Mouse (Mus musculus): ENCODE data around the gene Rpp21.

Gene Rpp21

GRCm38 (mm10) chr17:36235300-36235699 is 22.6 kb downstream of the Rpp21 start:
- DNase-seq (ENCODE audit: low spot score in 2 of 2): peak; percentile 24 to 33

- no peak for DNase-seq (ENCODE audit: low spot score in 2 of 2)
Observed at GRCm38 (mm10) chr17:36233572-36233971, 24.3 kb downstream of the Rpp21 start.

- DNase-seq (ENCODE audit: low spot score in 2 of 2): peak; percentile 57 to 75
Observed at GRCm38 (mm10) chr17:36231318-36231717, 26.6 kb downstream of the Rpp21 start.

- no peak for DNase-seq (ENCODE audit: low spot score in 2 of 2)
Observed at GRCm38 (mm10) chr17:36229046-36229445, 28.8 kb downstream of the Rpp21 start.

- no peak for DNase-seq (ENCODE audit: low spot score in 2 of 2)
Observed at GRCm38 (mm10) chr17:36226921-36227320, 30.9 kb downstream of the Rpp21 start.

GRCm38 (mm10) chr17:36225231-36225824 is 32.5 kb downstream of the Rpp21 start:
- no peak for DNase-seq (ENCODE audit: low spot score in 2 of 2)

- no peak for DNase-seq (ENCODE audit: low spot score in 2 of 2)
Observed at GRCm38 (mm10) chr17:36224451-36224850, 33.4 kb downstream of the Rpp21 start.

GRCm38 (mm10) chr17:36218594-36219155 is 39.2 kb downstream of the Rpp21 start:
- no peak for DNase-seq (ENCODE audit: low spot score in 2 of 2)

- DNase-seq (ENCODE audit: low spot score in 2 of 2): no peak
Observed at GRCm38 (mm10) chr17:36215586-36215985, 42.3 kb downstream of the Rpp21 start.

GRCm38 (mm10) chr17:36206846-36207245 is 51.0 kb downstream of the Rpp21 start:
- no peak for DNase-seq (ENCODE audit: low spot score in 2 of 2)

- DNase-seq (ENCODE audit: low spot score in 2 of 2): no peak
Observed at GRCm38 (mm10) chr17:36205862-36206261, 52.0 kb downstream of the Rpp21 start.
